Mouse (Mus musculus): ENCODE measurements around the gene Slc25a5. TPM values are rescaled to one million over a fixed set of nuclear protein-coding genes. Genes with fewer than 3 reads are reported as not detected.

The Slc25a5 gene
- polyA plus RNA-seq, 1 experiment from 2014 or later: 1,068 TPM

DNA sequence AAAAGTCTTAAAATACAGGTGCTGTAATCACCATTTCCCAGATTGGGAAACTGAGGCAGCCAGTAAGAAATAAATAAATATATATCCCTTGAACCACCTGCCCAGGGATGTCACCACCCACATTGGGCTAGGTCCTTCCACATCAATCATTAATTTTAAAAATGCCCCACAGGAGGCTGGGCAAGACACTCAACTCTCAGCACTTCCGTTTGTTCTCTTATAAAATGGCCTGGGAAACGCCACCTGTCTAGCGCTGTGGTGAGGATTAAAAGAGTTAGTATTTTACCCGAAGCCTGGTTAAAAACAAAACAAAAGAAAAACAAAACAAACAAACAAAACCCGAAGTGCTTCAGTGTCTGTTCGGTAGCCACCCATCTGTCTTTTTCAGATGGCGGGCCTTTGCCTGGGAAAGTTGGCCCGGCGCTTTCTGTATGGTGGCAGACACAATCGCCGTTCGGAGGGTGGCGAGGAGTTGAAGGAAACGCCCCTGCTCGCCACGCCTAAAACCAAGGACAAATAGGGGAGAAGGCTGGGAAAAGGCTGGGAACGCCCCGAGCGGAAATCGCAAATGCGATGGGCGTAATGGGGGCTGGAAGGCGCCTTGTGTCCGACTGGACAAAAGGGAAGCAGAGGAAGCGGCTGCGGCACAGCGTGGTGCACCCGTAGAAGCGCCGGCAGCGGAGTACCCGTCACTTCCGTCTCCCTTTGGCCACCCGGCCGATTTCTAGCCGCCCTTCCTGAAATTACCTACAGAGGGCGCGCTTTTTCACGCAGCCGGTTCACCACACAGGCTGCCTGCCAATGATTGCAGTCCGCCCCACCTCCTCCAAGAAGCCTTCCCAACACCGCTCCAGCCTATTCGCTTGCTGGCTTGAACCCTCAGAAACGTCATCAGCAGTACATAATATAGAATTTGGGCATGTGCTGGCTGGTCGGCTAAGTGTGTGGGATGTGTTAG is 12.2 kb downstream of the Slc25a5 start:
- H3K9me3 ChIP-seq: no peaks in the 10 kb centered on the region
- no peaks in the 10 kb centered on the region for H3K27me3 ChIP-seq (ENCODE audit: insufficient read depth, poor library complexity, severe bottlenecking)
- peak overlapping the region; percentile 76 for H3K27ac ChIP-seq
- no peaks in the 10 kb centered on the region for H3K36me3 ChIP-seq
- no peaks in the 10 kb centered on the region for H3K4me1 ChIP-seq
- H3K4me3 ChIP-seq: peak overlapping the region; percentile 48
- peak; percentile 95 for DNase-seq (ENCODE audit: low spot score)
- 16% methylated on average over 45 of the region's 45 CpGs for WGBS

DNA sequence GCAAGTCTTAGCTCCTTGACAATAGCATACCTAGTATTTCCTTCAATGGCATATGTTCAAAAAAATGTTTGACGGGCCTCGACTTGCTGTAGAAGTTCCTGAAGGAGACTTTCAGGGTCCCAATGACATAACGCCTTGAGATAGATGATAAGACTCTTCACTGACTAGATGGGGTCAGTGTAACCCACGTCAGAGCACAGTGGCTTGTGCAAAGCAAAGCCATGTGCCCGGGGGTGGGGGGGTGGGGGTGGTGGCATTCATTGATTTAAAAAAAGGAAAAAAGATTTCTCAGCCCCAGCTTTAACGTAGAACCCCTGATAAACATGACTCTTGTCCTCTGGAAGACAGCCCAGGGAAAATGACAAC is 12.8 kb downstream of the Slc25a5 start:
- Histone ChIP-seq H3K9me3 (no peaks in the 10 kb centered on the region), H3K4me3 (peak overlapping the region; percentile 48), H3K27ac (peak overlapping the region; percentile 76), H3K27me3 (ENCODE audit: insufficient read depth, poor library complexity, severe bottlenecking) (no peaks in the 10 kb centered on the region), H3K36me3 (no peaks in the 10 kb centered on the region), H3K4me1 (no peaks in the 10 kb centered on the region)
- DNase-seq (ENCODE audit: low spot score): no peak
- WGBS: 60% methylated on average over 6 of the region's 6 CpGs

DNA sequence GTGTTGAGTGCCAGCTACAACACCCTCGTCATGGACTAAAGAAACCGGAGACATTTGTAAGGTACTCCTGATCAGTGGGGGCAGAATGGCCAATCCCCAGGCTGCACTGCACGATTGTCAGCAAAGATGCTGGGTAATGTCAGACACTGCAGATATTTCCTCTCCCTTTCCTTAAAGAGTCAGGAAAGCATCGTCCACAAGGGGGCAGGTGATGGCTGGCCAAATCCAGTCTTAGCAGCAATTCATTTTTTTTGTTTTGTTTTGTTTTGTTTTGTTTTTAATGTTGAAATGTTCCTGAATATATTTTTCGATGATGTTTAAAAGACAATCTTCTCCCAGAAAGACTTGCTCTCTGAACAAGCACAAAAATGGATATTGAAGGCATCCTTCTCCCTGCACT is 15.9 kb downstream of the Slc25a5 start:
- Histone ChIP-seq H3K27ac (no peak overlapping the region), H3K4me3 (no peak overlapping the region), H3K9me3 (no peaks in the 10 kb centered on the region), H3K4me1 (no peaks in the 10 kb centered on the region), H3K36me3 (no peaks in the 10 kb centered on the region), H3K27me3 (ENCODE audit: insufficient read depth, poor library complexity, severe bottlenecking) (no peaks in the 10 kb centered on the region)
- WGBS: 35% methylated on average over 5 of the region's 5 CpGs
- no peak for DNase-seq (ENCODE audit: low spot score)

DNA sequence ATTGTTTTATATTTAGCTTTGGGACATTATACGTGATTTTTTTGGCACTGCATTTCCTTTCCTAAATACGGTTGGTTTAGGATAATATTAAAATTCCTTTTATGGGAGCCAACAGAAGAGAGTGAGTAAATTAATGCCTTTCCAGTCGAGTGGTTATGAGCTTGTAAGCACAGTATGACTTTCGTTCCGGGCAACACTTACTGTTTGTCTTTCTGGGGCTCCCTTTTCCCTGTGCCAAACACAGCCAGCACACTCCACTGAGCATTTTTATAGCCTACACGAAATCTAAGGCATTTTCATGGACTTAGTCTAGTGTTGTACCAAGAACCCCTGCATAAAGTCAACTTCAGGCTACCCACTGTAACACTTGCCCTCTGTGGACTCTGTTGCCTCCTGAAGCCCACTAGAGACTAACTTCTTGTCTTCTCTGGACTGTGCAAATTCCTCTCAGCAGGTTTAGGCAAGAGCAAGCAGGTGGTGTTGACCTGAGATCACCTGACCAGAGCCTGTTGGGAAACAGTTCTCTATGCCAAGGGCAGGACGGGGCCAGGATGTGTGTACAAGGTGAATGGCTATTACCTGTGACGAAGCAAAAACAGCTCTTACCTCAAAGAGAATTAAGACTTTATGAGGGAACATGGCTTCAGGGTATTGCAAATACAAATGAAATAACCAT is 18.8 kb downstream of the Slc25a5 start:
- Histone ChIP-seq H3K9me3 (no peaks in the 10 kb centered on the region), H3K4me1 (no peaks in the 10 kb centered on the region), H3K4me3 (no peak overlapping the region), H3K36me3 (no peaks in the 10 kb centered on the region), H3K27ac (no peak overlapping the region), H3K27me3 (ENCODE audit: insufficient read depth, poor library complexity, severe bottlenecking) (no peaks in the 10 kb centered on the region)
- 81% methylated on average over 8 of the region's 8 CpGs for WGBS
- DNase-seq (ENCODE audit: low spot score): no peak

DNA sequence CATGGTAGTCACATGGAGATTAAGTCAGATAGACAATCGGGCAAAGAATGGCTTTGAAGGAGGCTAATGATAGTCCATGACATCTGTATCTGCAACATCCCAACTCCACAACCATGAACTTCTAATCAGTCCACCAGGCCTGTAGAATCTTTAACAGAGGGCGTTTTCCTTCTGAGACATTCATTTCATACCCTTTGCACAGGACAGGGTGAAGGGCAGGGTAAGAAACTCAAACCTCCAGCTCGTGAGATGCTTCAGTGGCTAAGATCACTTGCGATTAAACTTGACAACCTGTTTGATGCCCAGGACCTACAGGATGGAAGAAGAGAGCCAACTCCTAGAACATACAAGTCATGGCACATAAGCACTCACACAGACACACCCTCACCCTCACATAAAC is 19.6 kb downstream of the Slc25a5 start:
- WGBS: 74% methylated on average over 4 of the region's 4 CpGs
- H3K4me1 ChIP-seq: no peaks in the 10 kb centered on the region

DNA sequence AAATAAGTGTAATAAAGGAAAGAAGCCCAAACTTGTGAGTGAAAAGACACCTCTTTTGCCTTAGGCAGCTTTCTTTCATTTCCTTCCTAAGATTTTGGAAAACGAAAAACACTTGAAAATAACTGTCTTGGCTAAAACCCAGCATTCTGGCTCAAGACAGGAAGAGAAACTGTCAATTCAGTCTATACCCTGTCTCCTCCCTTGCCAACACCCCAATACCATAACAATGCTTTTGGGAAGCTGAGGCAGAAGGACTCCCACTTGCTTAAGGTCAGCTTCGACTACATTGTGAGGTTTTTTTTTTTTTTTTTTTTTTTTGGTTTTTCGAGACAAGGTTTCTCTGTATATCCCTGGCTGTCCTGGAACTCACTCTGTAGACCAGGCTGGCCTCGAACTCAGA is 20.0 kb downstream of the Slc25a5 start:
- H3K4me1 ChIP-seq: no peaks in the 10 kb centered on the region
- WGBS: 74% methylated on average over 4 of the region's 4 CpGs
- H3K27me3 ChIP-seq (ENCODE audit: insufficient read depth, poor library complexity, severe bottlenecking): no peaks in the 10 kb centered on the region
- H3K4me3 ChIP-seq: no peak overlapping the region
- no peaks in the 10 kb centered on the region for H3K9me3 ChIP-seq
- H3K27ac ChIP-seq: no peak overlapping the region
- DNase-seq (ENCODE audit: low spot score): no peak
- H3K36me3 ChIP-seq: no peaks in the 10 kb centered on the region

More for the DNA sequence above, 19.6 kb downstream of the Slc25a5 start:
- H3K4me3 ChIP-seq: no peak overlapping the region
- DNase-seq (ENCODE audit: low spot score): no peak
- no peaks in the 10 kb centered on the region for H3K9me3 ChIP-seq
- no peaks in the 10 kb centered on the region for H3K36me3 ChIP-seq
- H3K27ac ChIP-seq: no peak overlapping the region
- no peaks in the 10 kb centered on the region for H3K27me3 ChIP-seq (ENCODE audit: insufficient read depth, poor library complexity, severe bottlenecking)

DNA sequence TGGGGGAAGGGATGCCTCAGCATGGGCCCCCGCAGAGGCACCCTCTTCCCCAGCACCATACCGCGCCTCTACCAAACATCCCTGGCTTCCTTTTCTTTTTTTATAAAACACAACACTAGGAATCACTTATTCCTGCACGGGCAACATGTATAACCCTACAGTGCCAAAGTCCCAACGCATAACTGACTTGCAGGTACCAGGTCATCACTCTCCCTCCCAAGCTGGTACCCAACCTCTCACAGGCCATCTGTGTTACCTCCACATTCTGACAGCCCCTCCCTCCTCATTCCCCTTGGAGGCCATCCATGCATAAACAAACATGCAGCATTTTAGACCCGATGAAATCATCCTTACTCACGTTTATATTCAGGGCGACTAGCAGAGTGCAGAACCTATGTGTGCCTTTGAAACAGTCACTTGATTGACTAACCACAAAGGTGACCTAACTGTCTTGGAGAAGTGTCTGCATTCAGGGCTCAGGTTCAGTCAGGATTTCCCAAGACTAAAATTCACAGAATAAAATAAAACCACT is 21.0 kb downstream of the Slc25a5 start:
- Histone ChIP-seq H3K4me3 (peak overlapping the region; percentile 43; the same call in 1 of the 2 replicates), H3K27me3 (ENCODE audit: insufficient read depth, poor library complexity, severe bottlenecking) (no peaks in the 10 kb centered on the region), H3K9me3 (no peaks in the 10 kb centered on the region), H3K27ac (peak overlapping the region; percentile 84; the same call in 1 of the 2 replicates), H3K4me1 (no peaks in the 10 kb centered on the region), H3K36me3 (no peaks in the 10 kb centered on the region)
- 26% methylated on average over 8 of the region's 8 CpGs for WGBS
- no peak for DNase-seq (ENCODE audit: low spot score)

DNA sequence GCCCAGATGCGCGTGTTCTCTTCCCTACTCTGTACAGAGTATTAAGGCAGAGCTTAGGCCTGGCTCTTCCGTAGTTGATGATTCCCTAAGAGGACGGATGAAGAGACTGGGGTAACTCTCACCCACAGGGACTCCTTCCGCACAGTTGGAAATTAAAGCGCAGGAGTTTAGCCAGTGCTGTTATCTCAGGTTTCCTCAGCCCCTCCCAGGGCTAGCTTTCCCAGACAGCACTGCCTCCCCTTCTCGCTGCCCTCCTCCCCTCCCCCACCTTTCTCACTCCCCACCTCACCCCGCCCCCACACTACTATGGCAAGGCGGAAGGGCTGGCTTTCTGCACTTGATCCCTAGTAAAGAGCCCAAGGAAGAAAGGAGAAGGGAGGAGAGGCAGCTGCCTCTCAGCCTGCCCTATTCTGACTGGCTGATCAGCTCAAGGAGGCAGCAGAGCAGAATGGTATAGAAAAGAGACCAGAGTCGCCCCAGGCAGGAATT is 21.5 kb downstream of the Slc25a5 start:
- Histone ChIP-seq H3K36me3 (no peaks in the 10 kb centered on the region), H3K4me1 (no peaks in the 10 kb centered on the region), H3K9me3 (no peaks in the 10 kb centered on the region), H3K4me3 (peak overlapping the region; percentile 43), H3K27me3 (ENCODE audit: insufficient read depth, poor library complexity, severe bottlenecking) (no peaks in the 10 kb centered on the region), H3K27ac (peak overlapping the region; percentile 84)
- DNase-seq (ENCODE audit: low spot score): peak; percentile 78
- WGBS: 8% methylated on average over 10 of the region's 10 CpGs

DNA sequence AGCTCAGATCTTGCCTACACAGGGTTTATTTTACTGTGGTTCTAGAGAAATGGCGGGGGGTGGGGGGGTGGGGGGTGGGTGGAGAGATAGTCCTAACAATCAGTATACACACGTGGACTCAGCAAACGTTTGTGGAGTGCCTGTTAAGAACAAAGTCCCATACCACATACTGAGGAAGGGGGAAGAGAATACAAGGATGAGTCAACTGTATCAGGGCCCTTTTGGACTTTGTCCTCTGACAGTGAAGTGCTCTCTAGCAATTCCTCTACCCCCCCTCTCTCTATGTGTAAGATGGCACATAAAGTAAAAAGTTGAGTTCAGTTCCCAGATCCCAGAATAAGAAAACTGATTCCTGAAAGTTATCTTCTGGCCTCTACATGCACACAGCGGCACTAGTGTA is 24.1 kb downstream of the Slc25a5 start:
- Histone ChIP-seq H3K4me3 (no peak overlapping the region), H3K27ac (no peak overlapping the region), H3K4me1 (no peaks in the 10 kb centered on the region), H3K9me3 (no peaks in the 10 kb centered on the region), H3K27me3 (ENCODE audit: insufficient read depth, poor library complexity, severe bottlenecking) (no peaks in the 10 kb centered on the region), H3K36me3 (no peaks in the 10 kb centered on the region)
- 62% methylated on average over 4 of the region's 4 CpGs for WGBS
- no peak for DNase-seq (ENCODE audit: low spot score)

DNA sequence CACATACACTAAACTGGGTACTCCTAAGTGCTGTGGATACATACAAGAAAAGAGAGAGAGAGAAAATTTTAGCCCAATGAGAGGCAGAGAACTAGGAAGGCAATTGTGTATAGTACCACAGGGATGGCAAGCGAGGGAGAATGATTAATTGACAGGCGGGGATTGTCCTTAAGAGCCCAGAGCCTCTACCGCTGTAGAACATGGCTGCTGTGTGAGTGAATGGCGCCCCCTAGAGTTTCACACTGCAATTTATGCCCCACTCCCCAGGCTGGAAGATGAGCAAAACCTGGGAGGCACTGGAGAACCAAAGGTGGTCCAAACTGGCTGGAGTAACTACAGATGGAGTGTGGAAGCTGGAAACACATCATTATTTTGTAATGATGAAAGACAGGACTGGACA is 24.8 kb downstream of the Slc25a5 start:
- no peaks in the 10 kb centered on the region for H3K27me3 ChIP-seq (ENCODE audit: insufficient read depth, poor library complexity, severe bottlenecking)
- H3K4me3 ChIP-seq: no peak overlapping the region
- 17% methylated on average over 4 of the region's 4 CpGs for WGBS
- no peak overlapping the region for H3K27ac ChIP-seq
- no peak for DNase-seq (ENCODE audit: low spot score)
- H3K9me3 ChIP-seq: no peaks in the 10 kb centered on the region
- no peaks in the 10 kb centered on the region for H3K4me1 ChIP-seq
- no peaks in the 10 kb centered on the region for H3K36me3 ChIP-seq

DNA sequence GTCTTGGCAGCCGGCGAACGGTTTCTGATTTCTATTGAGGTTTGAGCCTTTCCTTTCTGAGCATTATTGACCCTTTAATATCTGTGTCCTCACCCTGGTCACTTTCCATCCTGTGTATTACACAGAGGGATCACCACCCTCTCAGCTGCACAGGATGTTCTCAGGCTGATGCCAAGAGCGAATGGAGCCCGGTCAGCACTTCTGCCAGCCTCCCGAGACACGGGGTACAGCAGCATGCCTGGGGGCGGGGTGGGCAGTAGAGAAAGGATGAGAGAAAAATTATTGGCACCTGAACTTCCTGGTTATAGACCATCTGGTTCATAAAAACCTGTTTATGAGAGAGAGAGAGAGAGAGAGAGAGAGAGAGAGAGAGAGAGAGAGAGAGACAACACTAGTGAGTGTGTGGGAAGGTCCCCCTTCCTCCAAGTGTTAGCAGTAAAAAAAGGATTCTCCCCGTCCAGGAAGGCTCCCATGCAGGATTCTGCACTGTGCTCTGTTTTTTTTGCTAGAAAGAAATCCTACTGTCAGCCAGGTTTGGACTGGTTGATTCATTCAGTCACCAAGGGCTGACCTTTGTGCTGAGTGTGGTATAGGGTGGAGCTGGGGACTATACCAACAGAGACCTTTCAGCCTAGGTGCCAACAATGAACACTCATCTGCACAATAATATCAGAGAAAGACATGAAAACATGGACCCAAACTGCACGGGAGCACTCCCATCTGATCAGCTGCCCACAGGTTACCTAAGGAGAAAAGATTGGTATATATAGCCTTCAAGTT is 28.7 kb downstream of the Slc25a5 start:
- Histone ChIP-seq H3K27me3 (ENCODE audit: insufficient read depth, poor library complexity, severe bottlenecking) (no peaks in the 10 kb centered on the region), H3K36me3 (no peaks in the 10 kb centered on the region), H3K9me3 (no peaks in the 10 kb centered on the region), H3K27ac (no peak overlapping the region), H3K4me1 (no peaks in the 10 kb centered on the region), H3K4me3 (no peak overlapping the region)
- DNase-seq (ENCODE audit: low spot score): no peak
- 85% methylated on average over 10 of the region's 10 CpGs for WGBS

DNA sequence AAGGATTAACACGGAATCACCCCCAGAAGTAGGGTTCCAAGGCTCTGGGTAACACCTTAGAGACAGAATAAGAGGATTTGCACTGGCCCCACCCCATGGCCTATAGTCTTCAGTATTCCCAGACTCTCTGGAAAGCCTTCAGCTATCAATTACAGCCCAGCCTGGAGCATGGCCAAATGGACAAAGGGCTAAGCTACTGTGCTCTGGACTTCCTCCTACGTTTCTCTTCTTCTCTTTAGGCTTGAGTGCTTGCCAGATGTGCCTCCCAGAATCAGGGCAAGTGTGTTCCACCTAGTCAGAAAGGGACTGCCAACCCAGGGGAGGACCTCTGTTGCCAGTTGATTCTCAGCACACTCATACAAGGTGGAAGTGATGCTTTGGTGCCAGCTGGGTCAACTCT is 29.6 kb downstream of the Slc25a5 start:
- 55% methylated on average over 2 of the region's 2 CpGs for WGBS
- Histone ChIP-seq H3K27ac (no peak overlapping the region), H3K4me1 (no peaks in the 10 kb centered on the region), H3K9me3 (no peaks in the 10 kb centered on the region), H3K36me3 (no peaks in the 10 kb centered on the region), H3K27me3 (ENCODE audit: insufficient read depth, poor library complexity, severe bottlenecking) (no peaks in the 10 kb centered on the region), H3K4me3 (no peak overlapping the region)
- DNase-seq (ENCODE audit: low spot score): no peak

Data from heart, embryonic 10.5 days (tissue).